Mouse (Mus musculus) heart, postnatal 0 days (tissue): ENCODE results near the gene Prox1.

Experiments used
- CTCF ChIP-seq: IDR thresholded peaks from 2 replicates; pipeline ENCODE4 v1.5.1; 2016; ENCODE audit warnings: antibody characterized with exemption, control low read depth, low read depth
- EP300 ChIP-seq: IDR thresholded peaks from 2 replicates; pipeline ENCODE4 v1.6.1; 2016; ENCODE audit warnings: antibody characterized with exemption, low read depth

DNA sequence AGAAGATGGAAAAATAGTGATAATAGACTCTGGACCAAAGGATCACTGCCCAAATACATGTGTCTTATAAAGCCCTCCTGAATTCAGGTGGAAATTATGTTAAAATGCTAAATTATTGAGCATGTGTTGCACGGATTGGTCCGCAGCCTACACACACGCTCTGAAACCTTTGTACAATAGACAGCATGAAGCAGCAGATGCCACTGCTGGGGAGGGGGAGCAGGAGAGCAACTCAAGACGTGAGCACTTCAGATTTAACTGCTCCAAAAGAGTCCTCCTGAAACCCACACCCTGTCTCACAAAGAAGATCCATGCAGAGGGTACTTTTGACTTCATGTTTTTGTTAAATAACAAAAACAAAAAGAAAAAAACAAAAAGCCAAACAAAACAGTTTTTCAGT, 5.0 kb downstream of the Prox1 start:
- TF ChIP-seq CTCF: no peak
- TF ChIP-seq EP300: no peak
